7 mouse cellular contexts compared by ENCODE assay signal in genomic region chr10:8240242-8240641, GRCm38 (mm10).
A peak's percentile ranks its signal among the peaks of the same experiment; 100 is the strongest.
DNase-seq lines count a peak whose midpoint lies in the region; ATAC-seq lines count a peak whose summit lies in the region.

No protein-coding gene starts in this region.

- peak; percentile 81 for DNase-seq in cerebellum, adult 9-10 months
- peak; percentile 48 to 80 for DNase-seq in frontal cortex, postnatal 25 days (ENCODE audit: low spot score in 2 of 2)
- peak; percentile 26 to 59 for DNase-seq in kidney, adult 8-10 months
- peak; percentile 82 for DNase-seq in limb, embryonic 11.5 days (ENCODE audit: low spot score)
- peak; percentile 31 to 56 for DNase-seq in monocyte, adult 2 months (ENCODE audit: low read depth in 1 of 2, low spot score in 2 of 2)
- peak; percentile 24 to 73 for DNase-seq in spleen, postnatal 14 days (ENCODE audit: low spot score in 2 of 2)

- peak; percentile 82 for ATAC-seq in activated CD4-positive, CD25-positive, alpha-beta regulatory T cell, adult 4 months
- ATAC-seq in limb, embryonic 11.5 days (ENCODE audit: insufficient number of reproducible peaks, low FRiP score, low TSS enrichment, low read depth): no peak

- no peak overlapping the region for H3K9ac ChIP-seq in limb, embryonic 11.5 days (ENCODE audit: low read length)

- H3K36me3 ChIP-seq in limb, embryonic 11.5 days (ENCODE audit: control insufficient read depth, insufficient read depth, low read length): no peaks in the 10 kb centered on the region

- H3K4me2 ChIP-seq in limb, embryonic 11.5 days (ENCODE audit: low read depth, severe bottlenecking): no peak overlapping the region

- no peaks in the 10 kb centered on the region for H3K27me3 ChIP-seq in limb, embryonic 11.5 days (ENCODE audit: control insufficient read depth, insufficient read depth, low read length)

- no peaks in the 10 kb centered on the region for H3K4me1 ChIP-seq in limb, embryonic 11.5 days (ENCODE audit: control insufficient read depth, insufficient read depth, low read length)

- no peak overlapping the region for H3K27ac ChIP-seq in limb, embryonic 11.5 days (replicated peaks; ENCODE audit: low read depth, low read length)

- H3K4me3 ChIP-seq in limb, embryonic 11.5 days (ENCODE audit: low read depth, low read length): no peak overlapping the region

- no peaks in the 10 kb centered on the region for H3K9me3 ChIP-seq in limb, embryonic 11.5 days (ENCODE audit: control insufficient read depth, low read length)

- WGBS in limb, embryonic 11.5 days: 11% methylated on average over 3 of the region's 3 CpGs
